Mouse (Mus musculus) heart, adult 2 months (tissue): ENCODE data around the gene Fgfr2. TPM values are rescaled to one million over a fixed set of nuclear protein-coding genes. Genes with fewer than 3 reads are reported as not detected.
A peak's percentile ranks its signal among the peaks of the same experiment; 100 is the strongest.

ENCODE experiments used
- DNase-seq, 2 experiments: peaks; one replicate each; pipeline ENCODE4 v3.0.0; 2021
- H3K27ac ChIP-seq: fragments of 200-600 bp; 2 replicates; pipeline ENCODE4 v1.8.1; 2022
- H3K27me3 ChIP-seq: fragments of 200-500 bp; 2 replicates; pipeline ENCODE4 v1.6.1; 2012; ENCODE audit warnings: mild to moderate bottlenecking, low read length, inconsistent platforms, mixed read lengths; ENCODE audit not compliant: control insufficient read depth, insufficient read depth
- H3K36me3 ChIP-seq: fragments of 200-500 bp; 2 replicates; pipeline ENCODE4 v1.6.1; 2012; ENCODE audit warnings: low read length, inconsistent platforms; ENCODE audit not compliant: control insufficient read depth, insufficient read depth
- H3K4me1 ChIP-seq: fragments of 200-500 bp; 2 replicates; pipeline ENCODE4 v1.6.1; 2011; ENCODE audit warnings: low read length; ENCODE audit not compliant: control insufficient read depth, insufficient read depth
- H3K4me3 ChIP-seq: fragments of 200-600 bp; 2 replicates; pipeline ENCODE4 v1.8.1; 2022
- H3K79me2 ChIP-seq: fragments of 200-500 bp; replicated peaks from 2 replicates; pipeline ENCODE4 v1.6.1; 2012; ENCODE audit warnings: mild to moderate bottlenecking, inconsistent platforms, low read length, moderate library complexity, mixed read lengths; ENCODE audit not compliant: control insufficient read depth, insufficient read depth
- H3K9ac ChIP-seq: fragments of 200-500 bp; 2 replicates; pipeline ENCODE4 v1.6.1; 2012; ENCODE audit warnings: low read depth, mild to moderate bottlenecking, control low read depth, inconsistent platforms, low read length, mixed read lengths
- CTCF ChIP-seq: fragments of 200-600 bp; IDR thresholded peaks from 2 replicates; pipeline ENCODE4 v1.8.1; 2022; ENCODE audit warnings: antibody characterized with exemption, mild to moderate bottlenecking, moderate library complexity
- EP300 ChIP-seq: fragments of 200-500 bp; IDR thresholded peaks from 2 replicates; pipeline ENCODE4 v1.6.1; 2011; ENCODE audit warnings: low read depth, low read length, control low read depth; ENCODE audit not compliant: insufficient read depth
- POLR2A ChIP-seq: fragments of 200-500 bp; IDR thresholded peaks from 2 replicates; pipeline ENCODE4 v1.6.1; 2011; ENCODE audit warnings: mild to moderate bottlenecking, low read depth, low read length, control low read depth; ENCODE audit not compliant: insufficient read depth
- WGBS: fragments of 180-500 bp; shearing (Covaris S2); methylation state at CpG from one replicate; pipeline ENCODE4 v1.1.7; 2018; 5-methylcytosine and 5-hydroxymethylcytosine counted together
- intact Hi-C: fragments of 180-260 bp; cut with DNase I; formaldehyde crosslinking; loops from one replicate; pipeline ENCODE4 v1.15.1; 2025
- polyA plus RNA-seq: library from polyadenylated mRNA; depleted of rRNA; stranded (reverse); fragments of >200 nt; gene quantifications from 2 replicates; pipeline ENCODE4 v1.2.3, GENCODE M21; 2012
- total RNA-seq, 2 experiments: library from RNA; stranded (reverse); gene quantifications; 2 replicates each; pipeline ENCODE4 v1.2.3; 2021

The Fgfr2 gene
- total and polyA plus RNA-seq, 3 experiments: 1.1 to 2.0 (median 1.3) TPM

DNA sequence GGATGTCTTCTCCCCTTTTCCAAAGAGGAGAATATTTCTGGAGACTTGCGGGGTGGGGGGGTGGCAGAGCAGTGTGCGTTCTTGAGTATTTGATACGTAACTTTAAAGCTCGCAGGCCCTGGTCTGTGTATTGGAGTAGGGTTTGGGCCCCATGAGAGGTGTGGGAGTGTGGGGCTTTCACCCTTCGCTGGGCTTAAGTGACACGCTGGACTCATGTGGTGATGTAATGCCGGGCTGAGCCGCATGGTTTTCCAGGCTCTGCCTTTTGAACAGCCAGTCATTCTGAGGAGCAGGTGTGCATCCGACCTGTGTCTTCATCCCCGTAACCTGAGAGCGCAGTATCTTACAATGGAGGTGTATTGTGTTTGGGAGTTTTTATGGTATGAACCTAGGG is 2429.4 kb downstream of the Fgfr2 start:
- H3K36me3 ChIP-seq: no peaks in the 10 kb centered on the region
- no peaks in the 10 kb centered on the region for H3K27me3 ChIP-seq
- WGBS: 61% methylated on average over 11 of the region's 11 CpGs
- peaks cover 12% of the 10 kb centered on the region for H3K4me1 ChIP-seq
- DNase-seq: no peak
- no peak overlapping the region for H3K27ac ChIP-seq
- intact Hi-C loops: loop anchor here (5.0 kb wide), 1 partner anchor 34 kb away; no protein-coding TSS in a partner anchor
- peaks cover 4% of the 10 kb centered on the region; the same call in 1 of the 2 replicates for H3K79me2 ChIP-seq
- TF ChIP-seq CTCF (peak; percentile 2; the same call in 1 of the 2 replicates), POLR2A (no peak), EP300 (no peak)
- H3K4me3 ChIP-seq: no peak overlapping the region
- no peak overlapping the region for H3K9ac ChIP-seq

DNA sequence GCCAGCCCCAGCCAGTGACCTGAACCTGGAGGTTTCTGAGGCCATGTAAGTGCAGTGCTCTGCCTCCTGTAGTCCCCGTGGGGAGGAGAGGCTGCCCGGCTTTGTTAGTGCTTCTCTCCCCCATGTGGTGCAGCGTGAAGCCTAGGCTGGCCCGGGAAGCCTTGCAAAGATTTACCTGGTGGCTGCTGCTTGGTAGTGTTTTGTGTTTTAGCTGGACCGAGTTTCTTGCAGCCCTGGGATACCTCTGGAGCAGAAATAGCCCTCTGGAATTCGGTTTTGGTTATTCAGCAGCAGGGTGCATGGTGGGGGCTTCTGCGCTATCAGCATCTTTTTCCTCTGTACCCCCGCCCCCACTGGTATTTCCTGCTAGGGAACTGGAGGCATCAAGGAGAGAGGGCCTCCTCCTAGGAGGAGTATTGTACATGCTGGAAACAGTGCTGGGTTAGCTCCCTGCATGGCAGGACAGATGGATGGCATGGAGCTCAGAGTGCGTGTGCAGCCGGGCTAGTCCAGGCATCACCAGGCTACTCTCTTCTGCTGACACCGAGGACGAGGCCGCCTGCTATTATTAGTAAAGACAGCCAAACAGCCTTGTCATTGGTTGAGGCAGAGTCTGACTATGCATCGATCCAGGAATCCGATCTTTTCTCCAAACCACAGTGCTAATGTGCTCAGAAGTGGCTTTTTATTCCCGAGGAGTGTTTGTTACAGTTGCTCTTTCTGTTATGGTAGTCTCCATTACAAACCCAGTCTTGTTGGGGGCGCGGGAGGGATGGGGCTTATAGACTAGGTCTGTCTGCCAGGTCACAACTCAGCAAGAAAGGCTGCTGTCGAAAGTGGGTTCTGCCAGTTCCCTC is 2430.0 kb downstream of the Fgfr2 start:
- intact Hi-C loops: loop anchor here (1.0 to 5.0 kb wide), 2 partner anchors 34 to 89 kb away; no protein-coding TSS in a partner anchor
- WGBS: 19% methylated on average over 19 of the region's 19 CpGs
- H3K36me3 ChIP-seq: no peaks in the 10 kb centered on the region
- TF ChIP-seq POLR2A (no peak), CTCF (no peak), EP300 (no peak)
- H3K79me2 ChIP-seq: peaks cover 4% of the 10 kb centered on the region; the same call in 1 of the 2 replicates
- DNase-seq: no peak
- peak overlapping the region; percentile 64 for H3K9ac ChIP-seq
- no peaks in the 10 kb centered on the region for H3K27me3 ChIP-seq
- peak overlapping the region; percentile 47 for H3K4me3 ChIP-seq
- peaks cover 12% of the 10 kb centered on the region for H3K4me1 ChIP-seq
- H3K27ac ChIP-seq: peak overlapping the region; percentile 42

DNA sequence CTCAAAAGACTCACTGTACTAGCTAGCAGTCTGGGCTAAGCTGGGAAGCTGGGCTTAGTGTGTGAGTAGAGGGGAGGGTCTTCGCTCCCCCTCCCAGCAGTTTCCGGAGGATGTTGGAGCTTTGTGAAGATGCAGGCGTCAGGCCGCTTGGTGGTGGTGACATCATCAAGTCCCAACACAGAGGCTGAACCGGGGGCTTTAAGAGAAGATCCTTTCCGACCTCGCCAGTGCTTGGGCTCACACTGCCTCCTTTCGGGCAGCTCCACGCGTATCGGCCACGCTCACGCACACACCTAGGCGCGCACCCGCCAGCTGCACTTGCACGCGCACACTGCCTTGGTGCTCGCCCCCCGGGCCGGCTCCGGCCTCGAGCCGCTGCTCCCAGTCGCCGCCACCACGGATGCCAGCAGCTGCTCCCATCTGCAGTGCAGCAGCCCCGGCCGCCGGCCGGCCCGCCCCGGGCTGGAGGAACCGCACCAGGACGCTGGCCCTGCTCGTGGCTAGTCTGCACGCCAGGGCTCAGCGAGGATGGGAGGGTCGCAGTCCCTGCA is 2430.7 kb downstream of the Fgfr2 start:
- Histone ChIP-seq H3K9ac (peak overlapping the region; percentile 64), H3K4me3 (peak overlapping the region; percentile 47), H3K4me1 (peaks cover 12% of the 10 kb centered on the region), H3K36me3 (no peaks in the 10 kb centered on the region), H3K27me3 (no peaks in the 10 kb centered on the region), H3K79me2 (peaks cover 4% of the 10 kb centered on the region; the same call in 1 of the 2 replicates), H3K27ac (peak overlapping the region; percentile 42)
- TF ChIP-seq POLR2A (no peak), EP300 (no peak), CTCF (peak; percentile 53)
- WGBS: 13% methylated on average over 39 of the region's 39 CpGs
- intact Hi-C loops: loop anchor here (1.0 to 5.0 kb wide), 2 partner anchors 35 to 88 kb away; no protein-coding TSS in a partner anchor
- peak; percentile 62 to 69 for DNase-seq

- Histone ChIP-seq H3K9ac (no peak overlapping the region), H3K27me3 (no peaks in the 10 kb centered on the region), H3K27ac (no peak overlapping the region), H3K36me3 (no peaks in the 10 kb centered on the region), H3K4me3 (no peak overlapping the region), H3K79me2 (peaks cover 2% of the 10 kb centered on the region; the same call in 1 of the 2 replicates), H3K4me1 (peaks cover 13% of the 10 kb centered on the region)
- intact Hi-C loops: loop anchor here (1.0 to 5.0 kb wide), 2 partner anchors 35 to 88 kb away; no protein-coding TSS in a partner anchor
- 21% methylated on average over 2 of the region's 2 CpGs for WGBS
- TF ChIP-seq CTCF (no peak), EP300 (no peak), POLR2A (no peak)
- no peak for DNase-seq
Measured at GRCm38 (mm10) chr7:130691931-130692330, 2431.2 kb downstream of the Fgfr2 start.

DNA sequence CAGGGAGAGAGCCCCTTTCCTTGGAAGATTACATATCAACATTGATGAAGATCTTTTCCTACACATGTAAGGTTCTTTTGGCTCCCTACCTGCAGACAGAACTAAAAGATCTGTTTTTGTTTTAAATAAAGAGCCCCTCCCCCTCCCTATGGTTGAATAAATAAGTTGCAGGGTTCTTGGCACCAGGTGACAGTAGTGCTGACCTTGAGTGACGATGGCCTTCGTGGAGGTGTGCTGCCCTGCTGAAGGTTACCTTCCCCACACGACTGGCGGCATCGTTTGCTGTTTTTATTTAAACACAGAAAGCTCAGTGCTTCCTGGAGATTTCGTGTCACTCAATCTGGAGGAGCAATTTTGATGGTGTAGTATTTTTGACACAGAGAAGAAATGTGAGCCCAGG is 2432.3 kb downstream of the Fgfr2 start:
- TF ChIP-seq POLR2A (no peak), EP300 (no peak), CTCF (no peak)
- Histone ChIP-seq H3K4me3 (no peak overlapping the region), H3K27me3 (no peaks in the 10 kb centered on the region), H3K79me2 (0 out of 2 replicates have a peak, but pooled peaks cover 3% of the 10 kb centered on the region), H3K27ac (peak overlapping the region; percentile 28; the same call in 1 of the 2 replicates), H3K4me1 (peaks cover 15% of the 10 kb centered on the region), H3K36me3 (no peaks in the 10 kb centered on the region), H3K9ac (no peak overlapping the region)
- intact Hi-C loops: loop anchor here (5.0 kb wide), 1 partner anchor 36 kb away; no protein-coding TSS in a partner anchor
- DNase-seq: no peak
- WGBS: 65% methylated on average over 6 of the region's 6 CpGs

GRCm38 (mm10) chr7:130688601-130689000 is 2434.5 kb downstream of the Fgfr2 start:
- intact Hi-C loops: no loop called here
- no peak for DNase-seq
- TF ChIP-seq CTCF (no peak), EP300 (no peak), POLR2A (no peak)
- 87% methylated on average over 4 of the region's 4 CpGs for WGBS
- H3K9ac ChIP-seq: no peak overlapping the region
- no peak overlapping the region for H3K27ac ChIP-seq
- H3K4me1 ChIP-seq: peaks cover 7% of the 10 kb centered on the region
- no peaks in the 10 kb centered on the region for H3K27me3 ChIP-seq
- 0 out of 2 replicates have a peak, but pooled peaks cover 3% of the 10 kb centered on the region for H3K79me2 ChIP-seq
- no peak overlapping the region for H3K4me3 ChIP-seq
- H3K36me3 ChIP-seq: no peaks in the 10 kb centered on the region
